Mouse (Mus musculus) large intestine, adult 2 months (tissue): ENCODE measurements around the gene Rab36. TPM values are rescaled to one million over a fixed set of nuclear protein-coding genes. Genes with fewer than 3 reads are reported as not detected.

Source experiments
- polyA plus RNA-seq: library from polyadenylated mRNA; depleted of rRNA; stranded (reverse); fragments of >200 nt; gene quantifications from 2 replicates; pipeline ENCODE4 v1.2.3, GENCODE M21; 2012; rRNA removed

Rab36 gene
- polyA plus RNA-seq, 1 experiment = 1.6 TPM

Other genes starting within 250 kb of the Rab36 start
- 1.1 and 1.7 TPM in 2 replicates for gene Gnaz, start 69.9 kb upstream of the Rab36 start, polyA plus RNA-seq
- gene Rsph14, start 4.5 kb upstream of the Rab36 start, polyA plus RNA-seq = not detected in 2 replicates
- 29.2 and 48.8 TPM in 2 replicates for gene Bcr, start 23.5 kb downstream of the Rab36 start, polyA plus RNA-seq
- 26.2 and 40.2 TPM in 2 replicates for gene Specc1l, start 175.0 kb downstream of the Rab36 start, polyA plus RNA-seq